Comparison of ENCODE assay signal across 9 mouse cellular contexts in the genomic region with DNA sequence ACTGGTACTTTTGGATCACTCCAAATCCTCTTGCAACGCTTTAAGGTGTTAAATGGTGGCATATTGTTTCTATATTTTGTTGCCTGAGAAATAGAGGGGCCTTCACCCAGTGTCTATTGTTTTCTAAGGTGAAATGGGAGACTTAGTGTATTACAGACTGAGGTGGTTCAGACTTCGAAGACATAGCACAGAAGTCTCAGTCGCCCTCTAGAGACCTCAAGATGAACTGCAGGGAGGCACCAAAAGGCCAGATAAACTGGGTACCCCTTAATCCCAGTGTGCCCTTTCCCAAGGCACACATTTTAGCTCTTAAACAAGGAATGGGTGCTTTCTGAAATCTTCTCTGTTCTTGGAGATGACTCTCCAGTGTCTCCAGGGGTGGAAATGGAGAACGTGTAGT.
DNase-seq lines count a peak whose midpoint lies in the region; ATAC-seq and TF ChIP-seq lines count a peak whose summit lies in the region.
"Had no signal": no experiment of that assay in that cellular context is flagged by ENCODE, and none has a peak within 500 bp of the region (broad histone marks: within the 10 kb centered on the region; RNA-seq: fewer than 3 reads in every experiment).

No protein-coding gene starts in this region.

- TF ChIP-seq CTCF in left cerebral cortex, adult 2 months (IDR thresholded peaks at IDR 0.05), result peak; percentile 89
- TF ChIP-seq CTCF in Patski (IDR thresholded peaks at IDR 0.05), result peak; percentile 87
- no peak for TF ChIP-seq CTCF in olfactory bulb, adult 2 months (IDR thresholded peaks at IDR 0.05; ENCODE audit: insufficient read depth, low read depth, low read length)

- CTCF ChIA-PET in Patski (lab: Charles Lee), result interaction anchor here (0.8 to 1.1 kb wide), 6 partner anchors 9 to 581 kb away, joined by 3 to 4 read pairs (median 3); no protein-coding TSS in a partner anchor

- TF ChIP-seq POLR2A in olfactory bulb, adult 2 months (IDR thresholded peaks at IDR 0.05; ENCODE audit: insufficient read depth, low read depth, low read length), result no peak

- intact Hi-C loops in left cerebral cortex, adult 2 months (cut with DNase I), result loop anchor here (2.0 to 10.0 kb wide), 5 partner anchors 86 to 413 kb away; no protein-coding TSS in a partner anchor

- no peaks in the 10 kb centered on the region for H3K9me3 ChIP-seq in forebrain, embryonic 13.5 days (replicated peaks)
- H3K9me3 ChIP-seq: embryonic facial prominence, embryonic 12.5 days had no signal

- 20% methylated on average over 4 of the region's 4 CpGs for WGBS in forebrain, embryonic 13.5 days
- 29% methylated on average over 4 of the region's 4 CpGs for WGBS in large intestine, adult 2 months
- WGBS in olfactory bulb, adult 2 months, result 15% methylated on average over 4 of the region's 4 CpGs

- H3K27me3 ChIP-seq in Patski, result no peaks in the 10 kb centered on the region
- no peaks in the 10 kb centered on the region for H3K27me3 ChIP-seq in forebrain, embryonic 13.5 days
- H3K27me3 ChIP-seq: embryonic facial prominence, embryonic 12.5 days had no signal

- H3K4me1 ChIP-seq in forebrain, embryonic 13.5 days, result peaks cover 3% of the 10 kb centered on the region; the same call in 1 of the 2 replicates
- peaks cover 26% of the 10 kb centered on the region for H3K4me1 ChIP-seq in olfactory bulb, adult 2 months (ENCODE audit: control insufficient read depth, insufficient read depth, low read length)
- H3K4me1 ChIP-seq: embryonic facial prominence, embryonic 12.5 days had no signal

- POLR2A ChIA-PET in Patski (lab: Charles Lee), result no interaction called here

- H3K4me2 ChIP-seq in forebrain, embryonic 13.5 days, result no peak overlapping the region
- H3K4me2 ChIP-seq: embryonic facial prominence, embryonic 12.5 days had no signal

- H3K9ac ChIP-seq in forebrain, embryonic 13.5 days, result no peak overlapping the region
- H3K9ac ChIP-seq: embryonic facial prominence, embryonic 12.5 days had no signal

- no peak overlapping the region for H3K4me3 ChIP-seq in left cerebral cortex, adult 2 months
- H3K4me3 ChIP-seq in forebrain, embryonic 13.5 days, result no peak overlapping the region
- H3K4me3 ChIP-seq in olfactory bulb, adult 2 months (ENCODE audit: insufficient read depth, low read depth, low read length), result no peak overlapping the region
- H3K4me3 ChIP-seq: embryonic facial prominence, embryonic 12.5 days had no signal

- H3K36me3 ChIP-seq in forebrain, embryonic 13.5 days (ENCODE audit: poor library complexity, severe bottlenecking), result no peaks in the 10 kb centered on the region
- H3K36me3 ChIP-seq: embryonic facial prominence, embryonic 12.5 days had no signal

- H3K27ac ChIP-seq in left cerebral cortex, adult 2 months, result peak overlapping the region; percentile 86
- H3K27ac ChIP-seq in forebrain, embryonic 13.5 days, result no peak overlapping the region
- H3K27ac ChIP-seq in olfactory bulb, adult 2 months (ENCODE audit: insufficient read depth, low read depth, low read length), result peak overlapping the region; percentile 71
- H3K27ac ChIP-seq: embryonic facial prominence, embryonic 12.5 days had no signal

- peak; percentile 57 to 62 for DNase-seq in left cerebral cortex, adult 2 months (ENCODE audit: extremely low spot score in 1 of 2, low spot score in 2 of 2)
- DNase-seq in left cerebral cortex, adult 11 months (ENCODE audit: low spot score), result no peak
- DNase-seq in Patski (ENCODE audit: low read depth, low spot score) (no peak), MN1 (ENCODE audit: low spot score) (no peak)
- peak; percentile 21 for DNase-seq in large intestine, adult 2 months (ENCODE audit: low read depth, low spot score)

- in situ Hi-C loops in Patski (cut with MboI; ENCODE audit: low pct_unique_long_range_greater_than_20kb), result loop anchor here (5.0 to 10.0 kb wide), 2 partner anchors 381 to 583 kb away; no protein-coding TSS in a partner anchor

- peak; percentile 51 for ATAC-seq in Patski
- 0 out of 2 replicates have a peak, but pooled peaks have one; percentile 50 for ATAC-seq in cerebellum, adult (ENCODE audit: insufficient number of reproducible peaks, low FRiP score, low TSS enrichment)
- ATAC-seq in forebrain, embryonic 13.5 days, result 0 out of 2 replicates have a peak, but pooled peaks have one; percentile 33

Comparison
In these comparisons a context has a peak if more than half of its experiments do, and no peak if none do; other contexts are left out.
1. DNase-seq: peak in left cerebral cortex, adult 2 months (2 of 2) and large intestine, adult 2 months (single experiment); none in left cerebral cortex, adult 11 months (single experiment), Patski (single experiment) and MN1 (single experiment).
2. Peak in every context shown above with its lines, with median percentiles within 50 percentile points of each other: ATAC-seq.